Mouse (Mus musculus) R1 (cell line): ENCODE data around the gene Set.

ENCODE experiments used
- DNase-seq: peaks from one replicate; pipeline ENCODE4 v3.0.0-alpha.2; 2018; ENCODE audit warnings: low read depth, low spot score

Set gene

GRCm38 (mm10) chr2:30061215-30062166, 4.3 kb downstream of the Set start:
- peak; percentile 99 for DNase-seq

- peak; percentile 90 for DNase-seq
Measured at GRCm38 (mm10) chr2:30062249-30063093, 5.3 kb downstream of the Set start.

- peak; percentile 73 for DNase-seq
Measured at GRCm38 (mm10) chr2:30063235-30063634, 6.1 kb downstream of the Set start.

GRCm38 (mm10) chr2:30063791-30064190, 6.6 kb downstream of the Set start:
- no peak for DNase-seq

GRCm38 (mm10) chr2:30064298-30064697, 7.1 kb downstream of the Set start:
- no peak for DNase-seq

GRCm38 (mm10) chr2:30066046-30066901, 9.1 kb downstream of the Set start:
- peak; percentile 95 for DNase-seq

- DNase-seq = peak; percentile 75
Measured at GRCm38 (mm10) chr2:30067031-30067888, 10.1 kb downstream of the Set start.

GRCm38 (mm10) chr2:30067962-30068361, 10.8 kb downstream of the Set start:
- DNase-seq = no peak

GRCm38 (mm10) chr2:30072875-30073274, 15.7 kb downstream of the Set start:
- DNase-seq = no peak

GRCm38 (mm10) chr2:30073285-30073684, 16.1 kb downstream of the Set start:
- peak; percentile 49 for DNase-seq

GRCm38 (mm10) chr2:30075625-30076024, 18.4 kb downstream of the Set start:
- DNase-seq = peak; percentile 49

GRCm38 (mm10) chr2:30076439-30076838, 19.3 kb downstream of the Set start:
- peak; percentile 50 for DNase-seq

- DNase-seq = peak; percentile 61
Measured at GRCm38 (mm10) chr2:30076959-30077358, 19.8 kb downstream of the Set start.

GRCm38 (mm10) chr2:30077502-30078348, 20.5 kb downstream of the Set start, which contains the start of gene Pkn3:
Gene Pkn3, plus strand, starts transcription at chr2:30077684.
- DNase-seq = peak; percentile 95

- no peak for DNase-seq
Measured at GRCm38 (mm10) chr2:30078349-30078712, 21.2 kb downstream of the Set start.

- DNase-seq = no peak
Measured at GRCm38 (mm10) chr2:30078760-30079159, 21.6 kb downstream of the Set start.

GRCm38 (mm10) chr2:30080181-30080800, 23.1 kb downstream of the Set start:
- no peak for DNase-seq

GRCm38 (mm10) chr2:30084113-30084512, 26.9 kb downstream of the Set start:
- DNase-seq = no peak

GRCm38 (mm10) chr2:30084632-30085031, 27.5 kb downstream of the Set start:
- DNase-seq = peak; percentile 57
